8 mouse cellular contexts compared by ENCODE assay signal in the genomic region with DNA sequence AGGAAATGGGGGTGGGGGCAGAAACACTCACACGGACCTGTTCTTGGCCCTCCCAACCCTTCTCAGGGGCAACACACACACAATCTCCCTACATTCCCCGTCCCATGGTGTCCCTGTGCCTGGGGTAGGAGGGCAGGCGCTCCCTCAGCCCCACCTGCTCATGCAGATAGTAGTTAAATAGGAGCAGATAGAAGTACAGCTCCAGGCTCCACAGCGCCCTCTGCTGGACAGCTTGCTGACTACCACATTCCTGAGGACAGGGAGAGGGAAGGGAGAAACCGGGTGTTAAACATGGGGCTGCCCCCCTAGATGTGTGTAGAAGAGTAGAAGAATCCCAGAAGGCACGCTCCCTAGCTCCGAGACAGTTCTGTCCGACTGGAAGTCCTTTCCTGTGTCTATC. TPM values are rescaled to one million over a fixed set of nuclear protein-coding genes. Genes with fewer than 3 reads are reported as not detected.
DNase-seq lines count a peak whose midpoint lies in the region; ATAC-seq and TF ChIP-seq lines count a peak whose summit lies in the region.

No protein-coding gene starts in this region.

- H3K27me3 ChIP-seq in forebrain, postnatal 0 days (ENCODE audit: insufficient read depth, low read length): no peaks in the 10 kb centered on the region
- H3K27me3 ChIP-seq in forebrain, embryonic 13.5 days: no peaks in the 10 kb centered on the region
- no peaks in the 10 kb centered on the region for H3K27me3 ChIP-seq in cerebellum, adult 2 months (ENCODE audit: control insufficient read depth, insufficient read depth, low read length)
- H3K27me3 ChIP-seq in midbrain, postnatal 0 days (ENCODE audit: insufficient read depth, low read length): no peaks in the 10 kb centered on the region

- H3K9ac ChIP-seq in forebrain, postnatal 0 days: no peak overlapping the region
- H3K9ac ChIP-seq in forebrain, embryonic 13.5 days: no peak overlapping the region
- H3K9ac ChIP-seq in midbrain, postnatal 0 days (replicated peaks; ENCODE audit: low read length, poor library complexity, severe bottlenecking): no peak overlapping the region

- 60% methylated on average over 8 of the region's 8 CpGs for WGBS in forebrain, postnatal 0 days
- 57% methylated on average over 8 of the region's 8 CpGs for WGBS in forebrain, embryonic 13.5 days
- WGBS in cerebellum, adult 2 months: 64% methylated on average over 8 of the region's 8 CpGs
- WGBS in midbrain, postnatal 0 days: 57% methylated on average over 8 of the region's 8 CpGs

- H3K27ac ChIP-seq in forebrain, postnatal 0 days (ENCODE audit: low read depth, low read length): no peak overlapping the region
- no peak overlapping the region for H3K27ac ChIP-seq in forebrain, embryonic 13.5 days
- no peak overlapping the region for H3K27ac ChIP-seq in cerebellum, adult 2 months (ENCODE audit: insufficient read depth, low read length)
- H3K27ac ChIP-seq in left cerebral cortex, adult 2 months: no peak overlapping the region
- no peak overlapping the region for H3K27ac ChIP-seq in midbrain, postnatal 0 days (ENCODE audit: low read depth, low read length)

- H3K36me3 ChIP-seq in forebrain, postnatal 0 days (ENCODE audit: insufficient read depth): peaks cover 7% of the 10 kb centered on the region; the same call in 1 of the 2 replicates
- H3K36me3 ChIP-seq in forebrain, embryonic 13.5 days (ENCODE audit: poor library complexity, severe bottlenecking): peaks cover 9% of the 10 kb centered on the region; the same call in 1 of the 2 replicates
- H3K36me3 ChIP-seq in midbrain, postnatal 0 days (ENCODE audit: insufficient read depth, low read length): peaks cover 15% of the 10 kb centered on the region

- ATAC-seq in forebrain, postnatal 0 days: no peak
- no peak for ATAC-seq in forebrain, embryonic 13.5 days
- ATAC-seq in midbrain, postnatal 0 days (ENCODE audit: low FRiP score): no peak

- H3K4me3 ChIP-seq in forebrain, postnatal 0 days (ENCODE audit: low read depth, low read length): no peak overlapping the region
- no peak overlapping the region for H3K4me3 ChIP-seq in forebrain, embryonic 13.5 days
- H3K4me3 ChIP-seq in cerebellum, adult 2 months (replicated peaks; ENCODE audit: insufficient read depth, low read depth, low read length): no peak overlapping the region
- H3K4me3 ChIP-seq in left cerebral cortex, adult 2 months: no peak overlapping the region
- H3K4me3 ChIP-seq in midbrain, postnatal 0 days (ENCODE audit: low read depth, low read length): no peak overlapping the region

- no peak overlapping the region for H3K4me2 ChIP-seq in forebrain, postnatal 0 days (ENCODE audit: low read depth)
- no peak overlapping the region for H3K4me2 ChIP-seq in forebrain, embryonic 13.5 days
- no peak overlapping the region for H3K4me2 ChIP-seq in midbrain, postnatal 0 days (ENCODE audit: low read depth, low read length, poor library complexity, severe bottlenecking)

- DNase-seq in forebrain, postnatal 0 days: peak; percentile 41
- peak; percentile 83 for DNase-seq in ES-CJ7 (ENCODE audit: low read depth, low spot score)
- DNase-seq in cerebellum, adult 2 months: peak; percentile 44 to 66
- DNase-seq in gastrocnemius, postnatal 25 days: peak; percentile 42
- DNase-seq in left cerebral cortex, adult 2 months (ENCODE audit: extremely low spot score in 1 of 2, low spot score in 2 of 2): peak; percentile 57 to 62
- peak; percentile 35 for DNase-seq in midbrain, postnatal 0 days (ENCODE audit: low spot score)
- DNase-seq in testis, postnatal 14 days (ENCODE audit: low spot score): peak; percentile 43

- intact Hi-C loops in left cerebral cortex, adult 2 months (cut with DNase I): no loop called here

- H3K4me1 ChIP-seq in forebrain, postnatal 0 days (ENCODE audit: insufficient read depth): no peaks in the 10 kb centered on the region
- H3K4me1 ChIP-seq in forebrain, embryonic 13.5 days: peaks cover 6% of the 10 kb centered on the region; the same call in 1 of the 2 replicates
- no peaks in the 10 kb centered on the region for H3K4me1 ChIP-seq in cerebellum, adult 2 months (ENCODE audit: control insufficient read depth, insufficient read depth, low read length)
- no peaks in the 10 kb centered on the region for H3K4me1 ChIP-seq in midbrain, postnatal 0 days (ENCODE audit: insufficient read depth, low read length)

- H3K9me3 ChIP-seq in forebrain, postnatal 0 days (ENCODE audit: low read length): no peaks in the 10 kb centered on the region
- H3K9me3 ChIP-seq in forebrain, embryonic 13.5 days (replicated peaks): no peaks in the 10 kb centered on the region
- H3K9me3 ChIP-seq in midbrain, postnatal 0 days (ENCODE audit: low read length): no peaks in the 10 kb centered on the region

- peak; percentile 75 for TF ChIP-seq CTCF in forebrain, postnatal 0 days (IDR thresholded peaks at IDR 0.05; ENCODE audit: low read depth)
- TF ChIP-seq CTCF in cerebellum, adult 2 months (IDR thresholded peaks at IDR 0.05; ENCODE audit: borderline replicate concordance, insufficient read depth, low read depth, low read length): peak; percentile 79
- peak; percentile 94 for TF ChIP-seq CTCF in left cerebral cortex, adult 2 months (IDR thresholded peaks at IDR 0.05)
- peak; percentile 78 for TF ChIP-seq CTCF in midbrain, postnatal 0 days (IDR thresholded peaks at IDR 0.05)

- TF ChIP-seq POLR2A in cerebellum, adult 2 months (IDR thresholded peaks at IDR 0.05; ENCODE audit: borderline replicate concordance, insufficient read depth, low read length): no peak

RNA-seq across cellular contexts. Expression of a gene that starts 39.4 kb away (rescaled TPM):
- total RNA-seq in forebrain, postnatal 0 days (2014; rRNA removed): 20.2 and 23.7 TPM in 2 replicates
- polyA plus RNA-seq in forebrain, postnatal 0 days (2015; fragmentation: Nextera tagmentation; extraction: Ambion mirVana): 12.4 and 14.4 TPM in 2 replicates
- 13.2 and 16.3 TPM in 2 replicates for polyA plus RNA-seq in forebrain, embryonic 13.5 days (2015; fragmentation: Nextera tagmentation; extraction: Ambion mirVana)
- 15.5 and 15.6 TPM in 2 replicates for polyA plus RNA-seq in cerebellum, adult 2 months (2012; rRNA removed)
- total RNA-seq in gastrocnemius, postnatal 25 days (2021): 1 to 10 TPM; 3.8 to 9.8 TPM
- 1 to 10 TPM; 8.1 to 8.3 TPM for total RNA-seq in left cerebral cortex, adult 2 months (2021)
- 25.2 and 27.1 TPM in 2 replicates for total RNA-seq in midbrain, postnatal 0 days (2014; rRNA removed)
- polyA plus RNA-seq in midbrain, postnatal 0 days (2015; fragmentation: Nextera tagmentation; extraction: Ambion mirVana): 16.0 and 16.8 TPM in 2 replicates

RNA-seq across cellular contexts. Expression of a gene that starts 46.3 kb away (rescaled TPM):
- not detected in 2 replicates for total RNA-seq in forebrain, postnatal 0 days (2014; rRNA removed)
- polyA plus RNA-seq in forebrain, postnatal 0 days (2015; fragmentation: Nextera tagmentation; extraction: Ambion mirVana): not detected in 2 replicates
- not detected in 2 replicates for polyA plus RNA-seq in forebrain, embryonic 13.5 days (2015; fragmentation: Nextera tagmentation; extraction: Ambion mirVana)
- 0.14 TPM in 1 of 2 replicates, not detected in the other for polyA plus RNA-seq in cerebellum, adult 2 months (2012; rRNA removed)
- total RNA-seq in gastrocnemius, postnatal 25 days (2021): not detected
- total RNA-seq in left cerebral cortex, adult 2 months (2021): not detected
- total RNA-seq in midbrain, postnatal 0 days (2014; rRNA removed): not detected in 2 replicates
- polyA plus RNA-seq in midbrain, postnatal 0 days (2015; fragmentation: Nextera tagmentation; extraction: Ambion mirVana): not detected in 2 replicates
